Mouse (Mus musculus) cerebellum, adult 11 months (tissue): ENCODE measurements around the gene Bcl2l2.

Experiments
- DNase-seq: peaks from one replicate; pipeline ENCODE4 v3.0.0; 2022

Gene Bcl2l2

DNA sequence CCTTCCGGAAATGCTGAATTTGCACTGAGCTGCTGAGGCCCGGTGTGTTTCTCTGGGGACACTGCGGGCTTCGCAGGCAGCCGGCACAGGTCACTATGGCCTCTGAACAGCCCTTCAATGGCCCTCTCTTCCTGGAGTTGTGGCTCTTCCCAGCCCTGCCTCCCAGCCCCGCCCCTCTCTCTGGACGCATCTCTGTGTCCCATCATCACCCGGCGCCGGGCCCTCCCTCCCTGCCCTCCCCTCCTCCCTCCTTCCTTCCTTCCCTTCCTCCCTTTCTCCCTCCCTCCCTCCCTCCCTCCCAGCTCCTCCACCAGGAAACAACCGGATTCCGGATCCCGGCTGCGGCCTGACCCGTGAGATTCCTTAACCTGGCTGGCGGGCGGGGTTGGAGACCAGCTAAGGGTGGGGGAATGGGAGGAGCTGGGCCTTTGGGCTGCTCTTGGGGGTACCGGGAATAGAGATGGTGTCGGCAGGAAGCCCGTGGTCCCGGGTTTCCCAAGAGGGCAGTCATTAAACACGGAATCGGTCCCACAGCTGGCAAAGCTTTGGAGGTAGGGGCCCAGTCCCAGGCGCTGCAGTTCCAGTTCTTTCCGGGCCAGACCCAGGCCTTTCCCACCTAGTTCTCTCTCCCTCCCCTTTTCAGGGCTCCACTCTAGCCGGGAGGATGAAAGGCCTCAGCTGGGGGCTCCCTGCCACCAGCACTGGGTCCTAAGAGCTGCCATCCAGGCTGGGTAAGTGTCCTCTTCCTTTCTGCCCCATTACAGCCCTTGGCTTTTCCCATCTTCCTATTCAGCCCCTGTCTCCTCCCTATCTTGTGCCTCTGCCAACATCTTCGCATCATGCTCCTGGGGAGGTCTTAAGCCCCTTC is at the start of gene Bcl2l2, which contains the start of gene Gm20521:
Gene Bcl2l2, plus strand, starts transcription at position 224 of the 868 bp plus-strand sequence.
Gene Gm20521, plus strand, starts transcription at position 288 of the 868 bp plus-strand sequence.
- DNase-seq: peak; percentile 79

DNA sequence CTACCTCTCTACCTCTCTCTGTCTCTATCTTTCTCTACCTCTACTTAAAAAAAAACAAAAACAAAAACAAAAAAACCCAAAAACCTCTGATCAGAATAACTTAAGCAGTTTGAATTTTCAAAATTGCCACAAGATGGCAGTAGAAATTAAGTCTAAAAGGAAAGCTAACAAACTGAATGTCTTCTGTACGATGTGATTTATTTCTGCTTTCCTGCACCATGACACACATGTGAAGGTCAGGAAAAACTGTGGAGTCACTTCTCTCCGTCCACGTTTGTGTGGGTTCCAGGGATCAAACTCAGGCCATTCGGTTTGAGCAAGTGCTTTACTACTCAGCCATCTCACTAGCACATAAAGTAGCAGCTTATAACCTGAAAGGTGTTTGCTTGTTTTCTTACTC is 39.7 kb upstream of the Bcl2l2 start:
- DNase-seq: no peak

DNA sequence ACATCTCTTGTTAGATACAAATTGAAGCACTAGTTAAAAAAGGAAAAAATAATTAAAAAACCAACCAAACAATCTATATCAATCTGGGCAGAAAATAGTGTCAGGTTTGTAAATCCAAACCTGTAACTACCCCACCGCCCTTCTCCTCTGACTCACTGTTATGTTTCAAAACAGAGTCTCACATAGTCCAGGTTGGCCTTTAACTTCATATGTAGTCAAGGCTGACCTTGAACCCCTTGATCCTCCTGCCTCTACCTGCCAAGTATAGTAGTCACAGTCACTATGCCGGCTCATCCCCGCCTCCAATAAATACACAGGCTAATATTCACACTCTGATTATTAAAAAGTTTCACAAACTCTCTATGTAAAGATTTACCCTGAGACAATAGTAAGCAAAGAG is 27.5 kb upstream of the Bcl2l2 start:
- DNase-seq: no peak

DNA sequence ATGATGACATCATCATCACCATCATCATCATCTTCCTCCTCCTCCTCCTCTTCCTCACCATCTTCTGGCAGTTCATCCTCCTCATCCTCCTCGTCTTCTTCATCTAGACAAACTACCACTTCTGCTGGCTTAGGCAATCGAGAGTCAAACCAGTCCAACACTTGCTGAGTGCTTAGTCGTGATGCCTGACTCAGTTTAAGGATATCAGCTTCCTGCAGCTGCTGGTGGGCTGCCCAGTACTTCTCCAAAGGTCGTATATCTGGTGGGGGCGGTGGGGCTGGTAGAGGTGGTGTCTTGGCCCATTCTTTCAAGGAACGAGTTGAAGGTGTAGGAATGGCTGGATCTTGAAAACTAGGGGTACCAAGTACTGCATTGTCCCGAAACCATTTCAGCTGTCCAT is 26.5 kb upstream of the Bcl2l2 start:
- DNase-seq: no peak

DNA sequence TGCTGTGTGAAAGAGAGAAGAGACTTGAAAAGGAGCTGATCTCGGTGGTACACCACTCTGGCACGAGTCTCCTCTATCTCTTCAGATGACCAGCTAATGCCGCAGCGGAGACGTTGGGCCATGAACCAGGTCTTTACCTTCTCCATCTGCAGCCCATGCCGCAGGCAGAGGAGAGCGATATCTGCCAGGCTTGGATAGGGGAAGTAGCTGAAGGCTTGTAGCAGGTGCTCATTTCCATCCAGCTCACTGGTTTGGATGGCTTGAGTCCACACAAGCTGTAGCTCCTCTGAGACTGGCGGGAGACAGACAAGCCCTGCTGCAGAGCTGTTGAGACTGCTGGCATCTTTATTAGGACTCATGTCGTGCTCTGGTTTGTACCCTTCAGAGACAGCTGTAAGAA is 25.3 kb upstream of the Bcl2l2 start:
- peak; percentile 61 for DNase-seq

DNA sequence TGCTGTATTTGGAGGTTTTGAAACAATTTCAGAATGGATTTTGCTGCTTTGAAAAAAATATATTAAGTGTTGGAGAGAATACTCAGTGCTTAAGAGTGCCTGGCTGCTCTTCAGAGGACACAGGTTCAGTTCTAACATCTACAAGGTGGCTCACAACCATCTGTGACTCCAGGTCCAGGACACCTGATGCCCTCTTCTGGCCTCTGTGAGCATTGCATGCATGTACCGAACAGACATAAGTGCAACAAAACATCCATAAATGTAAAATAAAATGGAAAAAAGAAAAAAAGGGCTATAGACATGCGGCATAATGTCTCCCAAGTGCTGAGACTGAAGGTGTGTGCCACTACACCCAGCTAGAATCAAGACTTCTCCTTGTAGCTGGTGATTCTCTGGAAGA is 22.7 kb upstream of the Bcl2l2 start:
- peak; percentile 62 for DNase-seq

DNA sequence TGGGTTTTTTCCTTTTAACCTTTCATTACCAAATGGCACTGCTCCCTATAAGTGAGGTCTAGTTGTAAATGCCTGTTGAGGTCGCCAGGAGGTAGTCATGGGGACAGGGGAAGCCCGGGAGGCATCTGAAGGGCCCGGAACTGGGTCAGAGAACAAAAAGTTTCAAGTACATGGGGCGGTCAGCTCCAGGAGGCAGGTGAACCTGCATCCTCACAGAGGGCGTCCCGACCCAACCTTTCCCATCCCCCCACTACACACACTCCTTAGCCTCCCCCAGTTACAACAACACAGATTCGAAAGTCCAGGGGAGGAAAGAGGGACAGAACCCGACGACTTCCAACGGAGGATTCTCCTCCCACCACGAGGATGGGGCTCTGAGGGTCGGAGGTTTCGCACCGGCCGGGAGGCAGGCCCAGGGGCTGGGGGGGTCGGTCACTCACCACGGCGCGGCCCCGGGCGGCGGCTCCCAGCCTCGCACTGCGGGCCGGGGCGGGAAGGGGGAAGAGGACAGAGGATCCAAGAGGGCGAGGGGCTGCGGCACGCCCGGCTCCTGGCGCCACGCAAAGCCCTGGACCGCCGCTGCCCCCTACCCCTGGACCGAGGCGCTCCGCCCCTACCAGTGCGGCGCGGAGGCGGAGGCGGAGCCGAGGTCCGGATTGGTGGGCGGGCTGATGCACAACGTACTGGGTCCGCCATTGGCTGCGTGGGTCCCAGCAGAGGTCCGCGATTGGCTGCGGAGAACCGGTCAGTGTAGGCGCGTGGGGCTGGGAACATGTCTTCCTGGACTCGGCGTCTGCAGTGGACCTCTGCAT is 19.5 kb upstream of the Bcl2l2 start:
- DNase-seq: peak; percentile 89

DNA sequence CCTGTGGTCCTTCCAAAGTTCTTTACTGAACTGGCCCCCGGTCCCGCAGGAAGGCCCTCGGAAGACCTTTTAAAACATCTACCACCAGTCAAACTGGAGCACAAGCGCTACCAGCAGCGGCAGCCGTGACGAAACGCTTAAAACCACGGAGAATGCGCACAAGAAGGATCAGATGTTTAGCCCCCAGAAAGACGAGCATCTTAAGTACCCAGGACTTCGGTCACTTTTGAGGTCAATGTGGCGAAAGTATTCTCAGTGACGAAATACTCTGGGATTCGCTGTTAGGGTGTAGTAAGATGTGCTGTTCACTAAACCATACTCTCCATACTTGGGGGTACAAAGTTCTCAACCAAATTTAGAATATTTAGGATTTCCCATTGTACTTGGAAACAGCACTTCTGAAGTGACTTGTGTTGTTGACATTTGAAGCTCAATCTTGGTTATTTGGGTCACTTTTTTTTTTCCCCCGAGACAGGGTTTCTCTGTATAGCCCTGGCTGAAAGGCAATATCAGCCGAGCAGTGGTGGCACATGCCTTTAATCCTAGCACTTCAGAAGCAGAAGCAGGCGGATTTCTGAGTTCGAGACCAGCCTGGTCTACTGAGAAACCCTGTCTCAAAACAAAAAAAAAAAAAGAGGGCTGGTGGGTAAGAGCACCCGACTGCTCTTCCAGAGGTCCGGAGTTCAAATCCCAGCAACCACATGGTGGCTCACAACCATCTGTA is 18.7 kb upstream of the Bcl2l2 start:
- DNase-seq: no peak

DNA sequence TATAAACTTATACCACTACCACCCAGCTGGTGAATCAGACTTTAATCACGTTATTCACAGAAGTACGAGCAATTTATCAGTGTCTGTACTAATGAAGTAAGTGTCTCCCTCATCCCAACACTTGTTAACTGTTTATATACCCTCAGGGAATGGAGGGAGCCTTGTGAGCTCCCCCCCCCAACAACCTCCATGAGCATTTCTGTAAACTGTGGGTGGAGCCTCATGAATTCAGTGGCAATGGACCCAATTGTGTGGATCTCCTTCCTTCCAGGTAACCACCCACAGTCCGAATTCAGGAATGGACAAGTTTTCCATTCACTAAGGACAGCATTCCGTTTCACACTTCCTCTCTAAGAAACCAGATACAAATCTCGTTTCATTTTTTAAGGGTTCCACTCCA is 17.6 kb upstream of the Bcl2l2 start:
- DNase-seq: no peak

DNA sequence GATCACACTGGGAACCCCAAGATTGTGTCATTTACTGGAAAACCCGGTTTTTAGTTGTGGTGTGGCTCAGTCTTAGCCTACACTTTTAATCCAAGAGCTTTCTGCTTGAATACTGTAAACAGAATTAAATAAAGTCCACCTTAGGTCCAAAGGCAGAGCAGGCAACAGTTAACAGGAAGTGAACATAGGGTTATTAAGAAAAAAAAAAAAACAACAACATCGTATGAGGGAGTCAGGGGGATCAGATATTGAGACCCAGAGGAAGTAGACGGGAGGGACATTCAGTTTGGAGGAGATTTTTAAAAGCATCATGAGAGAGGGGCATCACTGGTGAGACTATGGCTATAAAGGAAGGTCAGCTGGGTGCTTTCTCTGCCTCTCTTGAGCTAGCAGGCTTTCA is 16.9 kb upstream of the Bcl2l2 start:
- no peak for DNase-seq

DNA sequence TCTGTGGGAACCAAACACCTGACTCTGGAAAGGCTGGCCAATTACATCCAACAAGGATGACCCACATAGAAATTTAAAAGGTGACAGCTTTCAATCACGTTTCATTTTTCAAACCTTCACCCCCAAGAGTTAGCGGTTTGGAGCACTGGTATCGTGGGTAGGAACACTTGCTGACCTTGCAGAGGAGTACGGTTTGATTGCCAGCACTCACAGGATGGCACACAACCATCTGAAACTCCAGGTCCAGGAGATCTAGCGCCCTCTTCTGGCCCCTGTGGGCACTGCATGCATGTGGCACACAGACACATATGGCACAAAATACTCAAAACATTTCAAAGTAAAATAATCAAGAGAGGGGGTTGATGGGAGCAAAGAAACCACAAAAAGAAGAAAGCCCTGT is 16.2 kb upstream of the Bcl2l2 start:
- DNase-seq: no peak

DNA sequence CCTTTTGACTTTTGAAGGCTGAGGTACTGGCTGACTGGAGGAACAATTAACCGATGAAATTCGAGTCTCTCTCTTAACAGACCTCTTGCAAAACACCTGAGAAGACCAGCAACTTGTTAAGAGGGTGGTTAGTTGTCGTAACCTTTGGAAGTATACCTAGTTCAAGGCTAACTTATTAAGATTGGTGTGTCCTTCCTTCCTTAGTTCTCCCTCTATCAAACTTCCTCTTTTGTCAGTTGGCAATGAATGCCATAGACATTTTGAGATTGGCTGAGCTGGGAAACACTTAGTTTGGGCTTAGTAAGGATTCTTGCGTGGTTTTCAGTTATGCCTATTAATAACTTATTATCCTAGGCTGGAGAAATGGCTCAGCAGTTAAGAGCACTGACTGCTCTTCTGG is 15.2 kb upstream of the Bcl2l2 start:
- no peak for DNase-seq

DNA sequence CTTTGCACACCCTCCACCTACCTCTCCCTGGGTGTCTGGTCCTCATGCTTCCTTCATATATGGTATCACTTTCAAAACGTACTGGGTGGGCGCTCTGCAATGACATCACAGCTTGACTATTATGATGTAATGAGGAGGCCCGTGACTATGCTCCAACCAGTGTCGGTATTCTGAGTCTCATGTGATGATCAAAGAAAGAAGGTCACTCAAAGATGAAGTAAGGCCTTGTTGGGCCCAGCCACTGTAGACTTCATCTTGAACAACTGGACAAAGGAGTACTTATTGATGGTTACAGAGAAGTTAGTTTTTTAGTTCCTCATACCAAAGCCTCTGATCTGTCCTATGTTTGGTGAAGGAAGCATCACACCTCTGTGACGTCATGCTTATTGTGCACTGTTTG is 12.3 kb upstream of the Bcl2l2 start, which contains the start of gene Homez:
Gene Homez, minus strand, starts transcription at position 101 of the 400 bp plus-strand sequence.
- no peak for DNase-seq

DNA sequence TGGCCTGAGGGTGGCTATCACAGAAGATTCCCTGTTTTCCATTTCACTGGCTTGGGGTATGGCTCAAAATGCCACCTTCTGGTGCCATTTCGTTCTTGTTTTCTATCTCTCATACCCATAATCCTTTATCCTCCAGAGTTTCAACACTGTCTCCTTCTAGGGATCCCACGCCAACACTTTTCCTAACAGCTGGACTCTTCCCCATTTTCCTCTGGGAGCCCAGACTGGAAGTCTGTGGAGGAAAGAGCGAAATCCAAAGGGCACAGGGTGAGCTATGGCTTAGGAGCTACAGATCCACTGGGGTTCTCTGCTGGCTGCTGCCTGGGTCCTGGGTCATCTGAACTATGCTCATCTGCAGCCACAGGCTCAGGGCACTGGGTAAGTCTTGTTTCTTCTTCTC is 9.0 kb upstream of the Bcl2l2 start:
- no peak for DNase-seq

DNA sequence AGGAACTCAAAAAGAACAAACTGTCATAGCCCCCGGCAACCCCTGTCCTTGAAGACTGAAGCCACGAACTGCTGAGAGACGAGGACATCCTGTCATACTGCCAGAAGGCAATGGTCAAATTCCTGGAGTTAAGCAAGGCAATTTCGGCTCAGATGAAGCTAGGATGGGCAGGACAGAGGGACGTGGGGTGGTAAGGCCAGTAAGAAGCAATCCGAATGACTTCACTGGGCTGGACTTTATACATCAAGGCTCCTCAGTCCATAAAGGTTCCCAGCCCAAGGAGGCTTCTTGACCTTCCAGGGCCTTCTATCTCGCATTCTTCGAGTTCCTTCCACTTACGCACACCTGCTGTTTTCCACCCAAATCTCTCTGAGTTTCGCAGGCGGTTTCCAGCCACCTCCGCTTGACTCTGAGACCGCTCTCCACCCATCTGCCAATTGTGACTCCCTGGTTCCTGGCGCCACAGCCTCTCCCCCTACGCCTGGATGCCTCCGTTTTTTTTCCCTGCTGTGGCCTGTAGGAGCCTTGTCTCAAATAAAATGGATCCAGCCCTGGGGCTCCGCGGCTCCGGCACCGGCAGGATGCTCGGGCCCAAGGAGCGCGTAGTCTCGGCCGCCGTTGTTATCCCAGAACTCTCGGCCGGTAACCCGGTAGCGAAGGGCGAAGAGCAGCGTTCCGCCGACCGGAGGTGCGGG is 7.2 kb upstream of the Bcl2l2 start:
- DNase-seq: no peak

DNA sequence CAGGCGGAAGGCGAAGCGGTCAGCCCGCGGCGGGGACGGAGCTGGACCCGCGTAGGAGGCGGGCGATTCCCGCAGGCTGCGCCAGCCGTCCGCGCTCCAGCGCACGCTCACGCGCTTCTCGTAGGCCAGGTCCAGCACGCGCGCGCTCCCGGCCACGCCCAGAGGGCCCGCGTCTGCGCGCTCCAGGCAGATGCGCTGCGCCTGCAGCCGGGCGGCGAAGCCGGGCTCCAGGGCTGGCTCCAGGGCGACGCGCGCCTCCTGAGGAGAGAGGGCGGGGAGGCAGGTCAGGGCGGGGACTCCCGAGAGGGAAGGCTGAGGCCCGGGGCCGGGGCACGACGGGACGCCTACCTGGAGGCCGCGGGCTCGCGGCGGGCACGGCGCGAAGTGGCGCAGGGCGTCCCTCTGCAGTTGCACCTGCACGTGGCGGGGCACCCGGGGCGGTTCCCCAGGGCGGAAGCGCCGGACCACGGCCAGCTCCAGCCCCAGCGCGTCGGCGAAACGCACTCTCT is 6.6 kb upstream of the Bcl2l2 start:
- DNase-seq: peak; percentile 93

DNA sequence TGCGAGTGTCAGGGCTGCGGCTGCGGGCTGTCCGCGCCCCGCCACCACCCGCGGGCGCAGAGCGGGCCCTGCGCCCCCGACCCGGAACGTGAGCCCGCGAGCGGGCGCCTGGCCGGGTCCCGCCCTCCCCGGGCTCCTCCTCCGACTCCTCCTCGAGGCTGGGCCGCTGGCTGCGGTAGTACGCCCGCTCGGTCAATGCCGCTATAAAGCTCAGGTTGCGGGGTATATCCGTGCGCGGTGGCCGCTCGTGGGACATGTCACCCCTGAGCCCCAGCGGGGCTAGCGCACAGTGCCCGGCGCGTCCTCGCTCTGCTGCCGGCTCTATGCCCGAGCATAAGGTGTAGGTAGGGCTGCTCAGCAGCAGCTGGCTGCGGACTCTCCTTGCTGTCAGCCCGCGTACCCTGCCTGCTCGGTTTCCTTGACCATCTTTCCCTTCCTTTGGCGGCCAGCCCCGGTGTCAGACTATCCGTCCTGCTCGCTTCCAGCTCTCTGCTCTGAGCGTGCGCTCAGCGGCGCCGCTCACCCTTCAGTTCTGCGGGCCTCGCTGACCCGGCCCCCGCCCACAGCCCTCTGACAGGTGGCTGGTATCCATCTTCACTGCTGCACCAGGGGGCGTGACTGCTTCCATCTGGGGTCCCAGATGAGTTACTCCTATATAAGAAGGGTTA is 6.0 kb upstream of the Bcl2l2 start, which contains the start of gene Ppp1r3e:
Gene Ppp1r3e, minus strand, starts transcription at position 503 of the 668 bp plus-strand sequence.
- DNase-seq: peak; percentile 73

DNA sequence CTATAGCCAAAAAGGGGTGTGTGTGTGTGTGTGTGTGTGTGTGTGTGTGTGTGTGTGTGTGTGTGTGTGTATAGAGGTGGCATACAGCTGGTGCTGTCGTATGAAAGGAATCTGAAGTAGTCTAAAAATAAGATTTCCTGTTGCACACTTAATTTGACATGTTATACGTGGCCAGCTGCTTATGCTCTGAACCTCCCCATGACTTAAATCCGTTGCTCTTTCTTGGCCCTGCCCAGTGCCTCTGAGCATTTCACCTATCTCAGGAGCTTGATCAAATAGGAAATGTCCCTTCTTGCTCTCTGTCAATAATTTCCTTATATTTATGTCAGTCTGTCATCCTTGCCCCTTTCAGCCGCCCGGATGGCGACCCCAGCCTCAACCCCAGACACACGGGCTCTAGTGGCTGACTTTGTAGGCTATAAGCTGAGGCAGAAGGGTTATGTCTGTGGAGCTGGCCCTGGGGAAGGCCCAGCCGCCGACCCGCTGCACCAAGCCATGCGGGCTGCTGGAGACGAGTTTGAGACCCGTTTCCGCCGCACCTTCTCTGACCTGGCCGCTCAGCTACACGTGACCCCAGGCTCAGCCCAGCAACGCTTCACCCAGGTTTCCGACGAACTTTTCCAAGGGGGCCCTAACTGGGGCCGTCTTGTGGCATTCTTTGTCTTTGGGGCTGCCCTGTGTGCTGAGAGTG is 990 bp downstream of the Bcl2l2 start:
- DNase-seq: no peak

DNA sequence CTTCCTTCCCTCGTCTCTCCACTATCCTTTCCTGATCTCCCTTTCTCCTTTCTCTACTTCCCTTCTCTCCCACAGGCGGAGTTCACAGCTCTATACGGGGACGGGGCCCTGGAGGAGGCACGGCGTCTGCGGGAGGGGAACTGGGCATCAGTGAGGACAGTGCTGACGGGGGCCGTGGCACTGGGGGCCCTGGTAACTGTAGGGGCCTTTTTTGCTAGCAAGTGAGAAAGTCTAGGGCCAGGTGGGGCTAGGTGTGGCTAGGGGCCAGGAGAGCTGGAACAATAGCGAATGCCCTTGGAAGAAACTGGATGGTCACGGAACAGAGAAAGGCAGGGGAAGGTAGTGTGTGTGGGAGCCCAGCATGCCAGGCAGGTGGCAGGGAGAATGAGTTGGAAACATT is 2.1 kb downstream of the Bcl2l2 start:
- no peak for DNase-seq

DNA sequence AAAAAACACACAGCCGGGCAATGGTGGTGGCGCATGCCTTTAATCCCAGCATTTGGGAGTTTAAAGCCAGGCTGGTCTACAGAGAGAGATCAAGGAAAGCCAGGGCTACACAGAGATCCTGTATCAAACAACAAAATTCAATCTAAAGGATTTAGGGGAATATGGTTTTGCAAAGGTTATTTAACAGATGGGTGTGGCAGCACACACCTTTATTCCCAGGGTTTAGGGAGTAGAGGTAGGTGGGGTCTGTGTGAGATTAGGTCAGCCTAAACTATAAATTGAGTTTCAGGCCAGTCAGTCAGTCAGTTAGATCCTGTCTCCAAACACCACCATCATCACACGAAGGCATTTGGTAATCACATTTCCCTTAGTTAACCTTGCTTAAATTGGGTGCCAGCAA is 9.0 kb downstream of the Bcl2l2 start, which contains the start of gene Pabpn1:
Gene Pabpn1, plus strand, starts transcription at position 301 of the 400 bp plus-strand sequence.
- no peak for DNase-seq

DNA sequence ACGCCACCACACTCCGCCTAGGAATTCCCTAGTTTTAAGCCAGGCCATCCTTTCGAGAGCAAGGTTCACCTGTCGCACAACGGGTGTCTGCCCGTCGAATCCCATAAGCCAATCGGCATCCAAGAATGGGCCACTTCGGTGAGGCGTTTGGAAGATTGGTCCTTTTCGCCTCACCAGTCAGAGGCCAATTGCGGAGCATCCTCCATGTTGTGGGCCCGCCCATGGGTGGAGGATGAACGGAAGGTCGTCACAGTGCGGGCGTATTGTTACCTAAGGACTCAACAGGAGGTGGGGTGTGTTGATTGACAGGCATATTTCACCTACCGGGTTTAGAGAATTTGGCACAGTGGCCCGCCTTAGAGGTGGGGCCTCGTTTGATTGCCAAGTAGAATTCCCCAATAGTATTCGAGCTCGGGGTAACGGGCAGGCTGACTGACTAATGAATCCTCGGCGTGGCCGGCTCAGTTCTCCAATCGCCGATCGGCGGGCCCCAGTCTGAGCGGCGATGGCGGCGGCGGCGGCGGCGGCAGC is 10.5 kb downstream of the Bcl2l2 start:
- DNase-seq: peak; percentile 98
